Mouse (Mus musculus): ENCODE data around the gene Olfr982. TPM values are rescaled to one million over a fixed set of nuclear protein-coding genes. Genes with fewer than 3 reads are reported as not detected.

Gene Olfr982
- not detected for total RNA-seq (2022)

DNA sequence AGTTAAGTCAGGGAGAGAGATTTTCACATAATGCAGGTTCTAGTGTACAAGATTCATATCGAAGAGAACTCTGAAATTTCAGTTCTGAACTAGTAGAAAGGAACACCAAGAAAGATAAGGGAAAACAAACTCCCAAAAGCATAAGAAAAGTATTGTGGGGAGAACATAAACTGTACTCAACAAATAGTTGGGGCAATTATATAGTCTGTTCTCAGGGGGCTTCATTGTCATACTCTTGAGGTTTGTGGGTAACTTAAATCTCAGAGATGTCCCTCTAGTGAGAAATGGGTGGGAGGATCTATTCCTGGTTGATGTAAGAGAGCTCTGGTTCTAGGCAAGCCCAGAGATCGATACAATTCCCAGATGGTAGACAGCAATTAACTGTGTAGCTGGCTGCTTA, at the start of gene Olfr982:
Gene Olfr982 (plus strand): TSS at position 301 of the 400 bp plus-strand sequence.
- no peak for DNase-seq (ENCODE audit: low spot score in 2 of 2)

GRCm38 (mm10) chr9:40050138-40050537, 23.5 kb upstream of the Olfr982 start:
- no peak for DNase-seq (ENCODE audit: low spot score in 2 of 2)

DNA sequence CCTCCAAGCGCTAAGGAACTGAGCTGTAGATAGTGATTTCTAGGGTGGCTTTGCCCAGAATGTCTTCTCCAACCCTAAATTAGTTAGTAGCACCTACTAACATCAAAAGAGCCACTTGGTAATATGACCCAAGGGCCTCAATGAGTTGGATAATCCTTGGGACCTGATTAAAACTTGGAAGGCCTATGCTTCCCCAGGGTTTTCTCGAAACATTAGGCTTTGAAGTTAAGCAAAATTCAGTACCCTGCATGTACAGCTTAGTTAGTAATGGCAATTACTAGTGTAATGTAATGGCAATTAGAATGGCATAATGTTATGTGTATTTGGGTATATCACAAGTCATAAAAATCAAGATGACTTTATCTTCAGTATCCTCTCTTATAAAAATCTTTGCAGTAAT, 19.9 kb downstream of the Olfr982 start, which contains the start of gene Olfr983:
Gene Olfr983 (minus strand): TSS at position 101 of the 400 bp plus-strand sequence.
- DNase-seq (ENCODE audit: low spot score in 2 of 2): no peak

DNA sequence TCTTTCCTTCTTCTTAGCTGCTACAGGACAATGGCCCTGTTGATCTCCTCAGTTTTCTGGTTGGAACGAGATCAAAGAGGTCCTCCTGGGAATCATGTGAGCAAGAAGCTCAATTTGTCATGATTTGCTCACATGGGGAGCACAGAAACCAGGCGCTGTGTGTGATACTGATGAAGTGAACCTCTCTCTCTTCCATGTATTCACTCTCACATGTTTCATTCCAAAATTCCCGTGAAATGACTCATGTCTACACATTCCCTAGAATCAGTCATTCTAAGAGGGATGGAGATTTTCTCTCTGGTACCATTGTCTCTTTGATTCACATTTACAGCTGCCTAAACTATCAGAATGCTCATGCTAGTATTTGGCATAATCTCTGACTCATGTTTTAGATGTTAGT, 21.1 kb downstream of the Olfr982 start:
- no peak for DNase-seq (ENCODE audit: low spot score in 2 of 2)

GRCm38 (mm10) chr9:40114106-40114505, 40.5 kb downstream of the Olfr982 start, which contains the start of gene Olfr984:
TSS of gene Olfr984 (minus strand) at chr9:40114206.
- no peak for DNase-seq (ENCODE audit: low spot score in 2 of 2)

DNA sequence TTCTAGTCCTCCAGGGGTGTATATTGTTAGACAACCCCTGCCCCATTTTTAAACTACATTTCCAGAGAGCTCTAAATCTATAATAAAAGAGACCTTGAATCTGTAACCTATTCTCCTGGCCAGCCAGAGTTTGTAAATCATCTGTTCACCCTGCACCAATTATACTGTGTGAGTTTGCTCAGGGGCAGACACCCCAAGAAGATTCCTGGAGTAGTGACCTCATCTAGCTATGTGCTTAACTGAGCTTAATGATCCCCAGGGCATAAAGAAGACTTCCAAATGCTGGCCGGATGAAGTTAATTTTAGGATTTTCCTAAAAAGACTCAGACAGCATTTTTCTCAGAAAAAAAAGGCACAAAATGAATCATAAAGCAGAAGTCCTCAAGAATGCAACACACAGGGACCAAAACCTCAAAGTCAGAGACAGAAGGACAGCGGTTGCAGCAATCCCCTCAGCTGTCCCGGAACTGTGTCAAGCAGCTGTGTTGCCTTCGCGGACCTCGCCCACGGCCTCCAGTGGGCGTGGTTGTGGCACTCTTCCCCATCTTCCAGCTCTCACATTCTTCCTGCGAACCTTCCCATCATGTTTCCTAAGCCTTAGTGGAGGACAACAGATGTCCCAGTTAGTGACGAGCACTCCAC, 43.1 kb downstream of the Olfr982 start:
- peak; percentile 2 to 28 for DNase-seq (ENCODE audit: low spot score in 2 of 2)

DNA sequence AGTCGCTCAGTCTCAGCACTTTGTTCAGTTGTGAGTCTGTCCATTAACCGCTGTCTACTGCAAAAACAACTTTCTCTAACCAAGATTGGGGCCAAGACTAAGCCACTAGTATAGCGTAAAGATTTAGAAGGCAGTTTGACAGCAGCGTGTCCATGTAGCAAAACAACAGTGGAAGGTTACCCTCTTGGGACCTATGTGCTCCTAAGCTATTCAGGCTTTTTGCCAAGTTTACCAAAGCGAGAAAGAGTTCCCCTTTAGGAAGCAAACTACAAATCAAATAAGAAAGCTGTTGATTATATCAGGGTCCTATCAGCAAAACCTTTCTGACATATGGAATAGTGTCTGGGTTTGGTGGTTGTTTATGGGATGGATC, 43.6 kb downstream of the Olfr982 start:
- DNase-seq (ENCODE audit: low spot score in 2 of 2): no peak

Other genes with a start within 250 kb of the Olfr982 start
- gene Olfr971, start 237.0 kb upstream of the Olfr982 start, total RNA-seq (2022): not detected
- gene Olfr972, start 207.4 kb upstream of the Olfr982 start, total RNA-seq (2022): not detected
- not detected for gene Olfr229, start 166.5 kb upstream of the Olfr982 start, total RNA-seq (2022)
- not detected for gene Olfr974, start 136.3 kb upstream of the Olfr982 start, total RNA-seq (2022)
- gene Olfr975, start 121.8 kb upstream of the Olfr982 start, total RNA-seq (2022): not detected
- gene Olfr976, start 112.7 kb upstream of the Olfr982 start, total RNA-seq (2022): not detected
- gene Olfr978, start 81.7 kb upstream of the Olfr982 start, total RNA-seq (2022): not detected
- gene Olfr979, start 70.4 kb upstream of the Olfr982 start, total RNA-seq (2022): not detected
- gene Olfr980, start 64.2 kb upstream of the Olfr982 start, total RNA-seq (2022): not detected
- not detected for gene Olfr981, start 52.4 kb upstream of the Olfr982 start, total RNA-seq (2022)
- gene Olfr983, start 19.8 kb downstream of the Olfr982 start, total RNA-seq (2022): not detected
- gene Olfr984, start 40.4 kb downstream of the Olfr982 start, total RNA-seq (2022): not detected
- not detected for gene Olfr985, start 56.4 kb downstream of the Olfr982 start, total RNA-seq (2022)
- gene Tmem225, start 74.3 kb downstream of the Olfr982 start, total RNA-seq (2022): not detected
- gene Olfr986, start 107.1 kb downstream of the Olfr982 start, total RNA-seq (2022): not detected
- gene Zfp202, start 118.5 kb downstream of the Olfr982 start, total RNA-seq (2022): 1 to 10 TPM; 3.2 to 4.6 (median 4.1) TPM
- gene Scn3b, start 195.4 kb downstream of the Olfr982 start, total RNA-seq (2022): 100 to 1,000 TPM in 2 of 4 experiments, 10 to 100 TPM in 2; 88.1 to 117 (median 98.7) TPM

Measured in left cerebral cortex, adult 8-10 months (tissue).